Mouse (Mus musculus) neural tube, embryonic 10.5 days (tissue): Measurements from ENCODE around the gene Snrpd2.

Experiments used
- DNase-seq: peaks from one replicate; pipeline ENCODE4 v3.0.0-alpha.2; 2017; ENCODE audit warnings: low spot score; ENCODE audit errors: extremely low spot score

The Snrpd2 gene

GRCm38 (mm10) chr7:19178035-19178434 lies 28.5 kb downstream of the Snrpd2 start:
- no peak for DNase-seq

- peak; percentile 78 for DNase-seq
Observed at GRCm38 (mm10) chr7:19178443-19179092, 29.0 kb downstream of the Snrpd2 start.

- peak; percentile 71 for DNase-seq
Observed at GRCm38 (mm10) chr7:19179173-19179572, 29.7 kb downstream of the Snrpd2 start.

- no peak for DNase-seq
Observed at GRCm38 (mm10) chr7:19179936-19180335, 30.4 kb downstream of the Snrpd2 start.

GRCm38 (mm10) chr7:19180862-19181429 lies 31.4 kb downstream of the Snrpd2 start:
- peak; percentile 66 for DNase-seq

- DNase-seq = no peak
Observed at GRCm38 (mm10) chr7:19184250-19184649, 34.7 kb downstream of the Snrpd2 start.

GRCm38 (mm10) chr7:19184758-19185157 lies 35.2 kb downstream of the Snrpd2 start:
- DNase-seq = no peak

GRCm38 (mm10) chr7:19194676-19195075 lies 45.2 kb downstream of the Snrpd2 start:
- no peak for DNase-seq

GRCm38 (mm10) chr7:19196676-19197075 lies 47.2 kb downstream of the Snrpd2 start:
- no peak for DNase-seq

- no peak for DNase-seq
Observed at GRCm38 (mm10) chr7:19197985-19198384, 48.5 kb downstream of the Snrpd2 start.

GRCm38 (mm10) chr7:19201660-19202059 lies 52.1 kb downstream of the Snrpd2 start:
- no peak for DNase-seq

GRCm38 (mm10) chr7:19202065-19202850 lies 52.7 kb downstream of the Snrpd2 start:
- DNase-seq = no peak
